Mouse (Mus musculus) c-Kit-positive CD71-negative TER-119-negative erythroid progenitor cells, embryonic 14.5 days (primary cell): ENCODE data around the gene Prox1.

Experiments used
- DNase-seq: peaks from one replicate; pipeline ENCODE4 v3.0.0-alpha.2; 2013; ENCODE audit warnings: low read depth

The Prox1 gene

GRCm38 (mm10) chr1:190173596-190173995 is 3.1 kb upstream of the Prox1 start:
- DNase-seq = no peak

- no peak for DNase-seq
These were observed 2.5 kb upstream of the Prox1 start for GRCm38 (mm10) chr1:190172979-190173461.

- no peak for DNase-seq
These were observed 1.9 kb upstream of the Prox1 start for GRCm38 (mm10) chr1:190172311-190172978.

GRCm38 (mm10) chr1:190171750-190172149 is 1.2 kb upstream of the Prox1 start:
- DNase-seq = no peak

GRCm38 (mm10) chr1:190171341-190171740 is 827 bp upstream of the Prox1 start:
- no peak for DNase-seq

- no peak for DNase-seq
These were observed 304 bp upstream of the Prox1 start for GRCm38 (mm10) chr1:190170819-190171216.

GRCm38 (mm10) chr1:190168761-190169671 is 1.5 kb downstream of the Prox1 start:
- DNase-seq = no peak

GRCm38 (mm10) chr1:190168115-190168514 is 2.4 kb downstream of the Prox1 start:
- no peak for DNase-seq

GRCm38 (mm10) chr1:190167609-190168008 is 2.9 kb downstream of the Prox1 start:
- no peak for DNase-seq

GRCm38 (mm10) chr1:190165511-190165910 is 5.0 kb downstream of the Prox1 start:
- DNase-seq = no peak

GRCm38 (mm10) chr1:190163471-190163870 is 7.0 kb downstream of the Prox1 start:
- no peak for DNase-seq

GRCm38 (mm10) chr1:190161708-190162465 is 8.6 kb downstream of the Prox1 start:
- DNase-seq = no peak

GRCm38 (mm10) chr1:190161288-190161687 is 9.2 kb downstream of the Prox1 start:
- DNase-seq = no peak

- DNase-seq = no peak
These were observed 11.1 kb downstream of the Prox1 start for GRCm38 (mm10) chr1:190159457-190159856.

GRCm38 (mm10) chr1:190155751-190156150 is 14.8 kb downstream of the Prox1 start:
- DNase-seq = no peak

- DNase-seq = no peak
These were observed 15.5 kb downstream of the Prox1 start for GRCm38 (mm10) chr1:190155021-190155420.

- no peak for DNase-seq
These were observed 16.2 kb downstream of the Prox1 start for GRCm38 (mm10) chr1:190154292-190154691.

- no peak for DNase-seq
These were observed 17.9 kb downstream of the Prox1 start for GRCm38 (mm10) chr1:190152603-190153002.

- DNase-seq = no peak
These were observed 21.2 kb downstream of the Prox1 start for GRCm38 (mm10) chr1:190149233-190149741.

GRCm38 (mm10) chr1:190148661-190149232 is 21.8 kb downstream of the Prox1 start:
- DNase-seq = no peak

- no peak for DNase-seq
These were observed 22.7 kb downstream of the Prox1 start for GRCm38 (mm10) chr1:190147816-190148215.

GRCm38 (mm10) chr1:190144416-190144815 is 26.1 kb downstream of the Prox1 start:
- DNase-seq = no peak
